Mouse (Mus musculus): ENCODE data around the gene Scube2. TPM values are rescaled to one million over a fixed set of nuclear protein-coding genes. Genes with fewer than 3 reads are reported as not detected.

The Scube2 gene
- polyA plus RNA-seq (2012; rRNA removed), result 1.2 and 1.6 TPM in 2 replicates

GRCm38 (mm10) chr7:109865370-109866229 lies at the start of gene Scube2:
Scube2 (minus strand) TSS chr7:109865679.
- Histone ChIP-seq H3K27me3 (ENCODE audit: control insufficient read depth, insufficient read depth, low read length) (peaks cover 17% of the 10 kb centered on the region), H3K4me3 (ENCODE audit: low read depth, low read length) (peak within 1 kb of the TSS; percentile 49), H3K36me3 (ENCODE audit: control insufficient read depth, insufficient read depth, low read length) (no peaks in the 10 kb centered on the region), H3K4me1 (ENCODE audit: control insufficient read depth, insufficient read depth, insufficient read length, low read length) (no peaks in the 10 kb centered on the region), H3K27ac (ENCODE audit: insufficient read depth, low read depth, low read length) (no peak within 1 kb of the TSS)
- TF ChIP-seq POLR2A (IDR thresholded peaks at IDR 0.05; ENCODE audit: low read depth, low read length), result no peak
- TF ChIP-seq CTCF (IDR thresholded peaks at IDR 0.05; ENCODE audit: extremely low read depth, insufficient read length, insufficient replicate concordance, low read depth, low read length), result no peak
- WGBS, result 2% methylated on average over 53 of the region's 69 CpGs

GRCm38 (mm10) chr7:109906165-109906564 lies 40.7 kb upstream of the Scube2 start:
- 95% methylated on average over 2 of the region's 2 CpGs for WGBS

GRCm38 (mm10) chr7:109900921-109901320 lies 35.4 kb upstream of the Scube2 start:
- Histone ChIP-seq H3K4me1 (ENCODE audit: control insufficient read depth, insufficient read depth, insufficient read length, low read length) (no peaks in the 10 kb centered on the region), H3K36me3 (ENCODE audit: control insufficient read depth, insufficient read depth, low read length) (peaks cover 2% of the 10 kb centered on the region), H3K27ac (ENCODE audit: insufficient read depth, low read depth, low read length) (no peak overlapping the region), H3K27me3 (ENCODE audit: control insufficient read depth, insufficient read depth, low read length) (no peaks in the 10 kb centered on the region), H3K4me3 (ENCODE audit: low read depth, low read length) (no peak overlapping the region)
- WGBS, result 85% methylated on average over 9 of the region's 9 CpGs
- TF ChIP-seq POLR2A (IDR thresholded peaks at IDR 0.05; ENCODE audit: low read depth, low read length) (no peak), CTCF (IDR thresholded peaks at IDR 0.05; ENCODE audit: extremely low read depth, insufficient read length, insufficient replicate concordance, low read depth, low read length) (no peak)

More at GRCm38 (mm10) chr7:109906165-109906564, 40.7 kb upstream of the Scube2 start:
- Histone ChIP-seq H3K4me1 (ENCODE audit: control insufficient read depth, insufficient read depth, insufficient read length, low read length) (no peaks in the 10 kb centered on the region), H3K27ac (ENCODE audit: insufficient read depth, low read depth, low read length) (no peak overlapping the region), H3K36me3 (ENCODE audit: control insufficient read depth, insufficient read depth, low read length) (0 out of 2 replicates have a peak, but pooled peaks cover 2% of the 10 kb centered on the region), H3K27me3 (ENCODE audit: control insufficient read depth, insufficient read depth, low read length) (no peaks in the 10 kb centered on the region), H3K4me3 (ENCODE audit: low read depth, low read length) (no peak overlapping the region)
- TF ChIP-seq CTCF (IDR thresholded peaks at IDR 0.05; ENCODE audit: extremely low read depth, insufficient read length, insufficient replicate concordance, low read depth, low read length), result no peak
- no peak for TF ChIP-seq POLR2A (IDR thresholded peaks at IDR 0.05; ENCODE audit: low read depth, low read length)

GRCm38 (mm10) chr7:109898911-109899310 lies 33.4 kb upstream of the Scube2 start:
- peaks cover 5% of the 10 kb centered on the region for H3K36me3 ChIP-seq (ENCODE audit: control insufficient read depth, insufficient read depth, low read length)
- TF ChIP-seq CTCF (IDR thresholded peaks at IDR 0.05; ENCODE audit: extremely low read depth, insufficient read length, insufficient replicate concordance, low read depth, low read length) (no peak), POLR2A (IDR thresholded peaks at IDR 0.05; ENCODE audit: low read depth, low read length) (no peak)
- no peak overlapping the region for H3K4me3 ChIP-seq (ENCODE audit: low read depth, low read length)
- no peak overlapping the region for H3K27ac ChIP-seq (ENCODE audit: insufficient read depth, low read depth, low read length)
- no peaks in the 10 kb centered on the region for H3K27me3 ChIP-seq (ENCODE audit: control insufficient read depth, insufficient read depth, low read length)
- H3K4me1 ChIP-seq (ENCODE audit: control insufficient read depth, insufficient read depth, insufficient read length, low read length), result no peaks in the 10 kb centered on the region

- Histone ChIP-seq H3K27me3 (ENCODE audit: control insufficient read depth, insufficient read depth, low read length) (no peaks in the 10 kb centered on the region), H3K4me3 (ENCODE audit: low read depth, low read length) (no peak overlapping the region), H3K27ac (ENCODE audit: insufficient read depth, low read depth, low read length) (no peak overlapping the region), H3K4me1 (ENCODE audit: control insufficient read depth, insufficient read depth, insufficient read length, low read length) (no peaks in the 10 kb centered on the region), H3K36me3 (ENCODE audit: control insufficient read depth, insufficient read depth, low read length) (peaks cover 5% of the 10 kb centered on the region; the same call in 1 of the 2 replicates)
- peak; percentile 71; the same call in 1 of the 2 replicates for TF ChIP-seq CTCF (IDR thresholded peaks at IDR 0.05; ENCODE audit: extremely low read depth, insufficient read length, insufficient replicate concordance, low read depth, low read length)
- TF ChIP-seq POLR2A (IDR thresholded peaks at IDR 0.05; ENCODE audit: low read depth, low read length), result no peak
- 41% methylated on average over 3 of the region's 3 CpGs for WGBS
Measured at GRCm38 (mm10) chr7:109892530-109892929, 27.1 kb upstream of the Scube2 start.

- 87% methylated on average over 4 of the region's 4 CpGs for whole genome bisulfite sequencing
- H3K36me3 ChIP-seq (ENCODE audit: control insufficient read depth, insufficient read depth, low read length), result peaks cover 5% of the 10 kb centered on the region; the same call in 1 of the 2 replicates
Measured at GRCm38 (mm10) chr7:109891786-109892185, 26.3 kb upstream of the Scube2 start.

GRCm38 (mm10) chr7:109890256-109890655 lies 24.8 kb upstream of the Scube2 start:
- Histone ChIP-seq H3K27ac (ENCODE audit: insufficient read depth, low read depth, low read length) (no peak overlapping the region), H3K4me3 (ENCODE audit: low read depth, low read length) (no peak overlapping the region), H3K27me3 (ENCODE audit: control insufficient read depth, insufficient read depth, low read length) (no peaks in the 10 kb centered on the region), H3K4me1 (ENCODE audit: control insufficient read depth, insufficient read depth, insufficient read length, low read length) (no peaks in the 10 kb centered on the region), H3K36me3 (ENCODE audit: control insufficient read depth, insufficient read depth, low read length) (0 out of 2 replicates have a peak, but pooled peaks cover 2% of the 10 kb centered on the region)
- TF ChIP-seq CTCF (IDR thresholded peaks at IDR 0.05; ENCODE audit: extremely low read depth, insufficient read length, insufficient replicate concordance, low read depth, low read length) (no peak), POLR2A (IDR thresholded peaks at IDR 0.05; ENCODE audit: low read depth, low read length) (no peak)
- 92% methylated on average over 2 of the region's 2 CpGs for WGBS

More at GRCm38 (mm10) chr7:109891786-109892185, 26.3 kb upstream of the Scube2 start:
- Histone ChIP-seq H3K4me1 (ENCODE audit: control insufficient read depth, insufficient read depth, insufficient read length, low read length) (no peaks in the 10 kb centered on the region), H3K4me3 (ENCODE audit: low read depth, low read length) (no peak overlapping the region), H3K27ac (ENCODE audit: insufficient read depth, low read depth, low read length) (no peak overlapping the region), H3K27me3 (ENCODE audit: control insufficient read depth, insufficient read depth, low read length) (no peaks in the 10 kb centered on the region)
- TF ChIP-seq CTCF (IDR thresholded peaks at IDR 0.05; ENCODE audit: extremely low read depth, insufficient read length, insufficient replicate concordance, low read depth, low read length), result no peak
- TF ChIP-seq POLR2A (IDR thresholded peaks at IDR 0.05; ENCODE audit: low read depth, low read length), result no peak

Data from small intestine, adult 2 months (tissue).